Mouse (Mus musculus) yolk sac, embryonic 10.5 days (tissue): ENCODE results near the gene Atf3.
A peak's percentile ranks its signal among the peaks of the same experiment; 100 is the strongest.

Experiments used
- DNase-seq: peaks from one replicate; pipeline ENCODE4 v3.0.0-alpha.2; 2017; ENCODE audit warnings: low spot score

Atf3 gene

GRCm38 (mm10) chr1:191226570-191226969 is 8.7 kb upstream of the Atf3 start:
- no peak for DNase-seq

- no peak for DNase-seq
These were observed 7.9 kb upstream of the Atf3 start for GRCm38 (mm10) chr1:191225771-191226170.

GRCm38 (mm10) chr1:191224981-191225703 is 7.3 kb upstream of the Atf3 start:
- DNase-seq, result peak; percentile 28

GRCm38 (mm10) chr1:191224302-191224980 is 6.6 kb upstream of the Atf3 start:
- peak; percentile 92 for DNase-seq

GRCm38 (mm10) chr1:191223930-191224301 is 6.1 kb upstream of the Atf3 start:
- DNase-seq, result no peak

GRCm38 (mm10) chr1:191222031-191222430 is 4.2 kb upstream of the Atf3 start:
- DNase-seq, result no peak

- no peak for DNase-seq
These were observed 2.7 kb upstream of the Atf3 start for GRCm38 (mm10) chr1:191220588-191220987.

- DNase-seq, result no peak
These were observed 1.9 kb upstream of the Atf3 start for GRCm38 (mm10) chr1:191219748-191220147.

- no peak for DNase-seq
These were observed 744 bp upstream of the Atf3 start for GRCm38 (mm10) chr1:191218583-191218982.

GRCm38 (mm10) chr1:191215776-191216661 is 1.8 kb downstream of the Atf3 start:
- no peak for DNase-seq

GRCm38 (mm10) chr1:191211096-191211495 is 6.7 kb downstream of the Atf3 start:
- no peak for DNase-seq

GRCm38 (mm10) chr1:191205791-191206190 is 12.0 kb downstream of the Atf3 start:
- no peak for DNase-seq

GRCm38 (mm10) chr1:191204876-191205275 is 13.0 kb downstream of the Atf3 start:
- no peak for DNase-seq

- no peak for DNase-seq
These were observed 14.3 kb downstream of the Atf3 start for GRCm38 (mm10) chr1:191203496-191203895.

- no peak for DNase-seq
These were observed 15.5 kb downstream of the Atf3 start for GRCm38 (mm10) chr1:191202208-191202952.

GRCm38 (mm10) chr1:191200816-191201602 is 16.8 kb downstream of the Atf3 start:
- no peak for DNase-seq

GRCm38 (mm10) chr1:191197916-191198315 is 19.9 kb downstream of the Atf3 start:
- no peak for DNase-seq

- DNase-seq, result no peak
These were observed 21.8 kb downstream of the Atf3 start for GRCm38 (mm10) chr1:191196016-191196415.

- DNase-seq, result peak; percentile 44
These were observed 24.0 kb downstream of the Atf3 start for GRCm38 (mm10) chr1:191193657-191194424.

GRCm38 (mm10) chr1:191192751-191193150 is 25.1 kb downstream of the Atf3 start:
- DNase-seq, result no peak
